Mouse (Mus musculus): ENCODE measurements at regions not wholly inside any gene's neighbourhood (a gene's known extent, or its start where the extent isn't known, plus 50 kb on each side); places are given as distances from the start of the nearest gene placed in this dataset.
"Not testable (repeated sequence)": the region's sequence is repeated elsewhere in the genome, so short reads cannot be mapped to it uniquely, and the experiment has no call there.

GRCm38 (mm10) chr4:23567827-23568226 is 928.4 kb upstream of the Mms22l start:
- no peak for DNase-seq (ENCODE audit: low spot score in 2 of 2)

- DNase-seq (ENCODE audit: low spot score in 2 of 2) = no peak
These were observed 923.2 kb upstream of the Mms22l start for GRCm38 (mm10) chr4:23573013-23573412.

- DNase-seq (ENCODE audit: low spot score in 2 of 2) = no peak
These were observed 908.8 kb upstream of the Mms22l start for GRCm38 (mm10) chr4:23587412-23587811.

- DNase-seq (ENCODE audit: low spot score in 2 of 2) = no peak
These were observed 905.4 kb upstream of the Mms22l start for GRCm38 (mm10) chr4:23590883-23591282.

GRCm38 (mm10) chr4:23591593-23591992 is 904.7 kb upstream of the Mms22l start:
- DNase-seq (ENCODE audit: low spot score in 2 of 2) = no peak

- DNase-seq (ENCODE audit: low spot score in 2 of 2) = no peak
These were observed 896.2 kb upstream of the Mms22l start for GRCm38 (mm10) chr4:23600070-23600469.

- no peak for DNase-seq (ENCODE audit: low spot score in 2 of 2)
These were observed 894.6 kb upstream of the Mms22l start for GRCm38 (mm10) chr4:23601426-23602293.

- no peak for DNase-seq (ENCODE audit: low spot score in 2 of 2)
These were observed 893.8 kb upstream of the Mms22l start for GRCm38 (mm10) chr4:23602294-23602932.

GRCm38 (mm10) chr4:23607348-23607747 is 888.9 kb upstream of the Mms22l start:
- no peak for DNase-seq (ENCODE audit: low spot score in 2 of 2)

GRCm38 (mm10) chr4:23621208-23621607 is 875.0 kb upstream of the Mms22l start:
- DNase-seq (ENCODE audit: low spot score in 2 of 2) = no peak

- no peak for DNase-seq (ENCODE audit: low spot score in 2 of 2)
These were observed 874.0 kb upstream of the Mms22l start for GRCm38 (mm10) chr4:23622231-23622630.

GRCm38 (mm10) chr4:23636231-23636928 is 859.9 kb upstream of the Mms22l start:
- no peak for DNase-seq (ENCODE audit: low spot score in 2 of 2)

- no peak for DNase-seq (ENCODE audit: low spot score in 2 of 2)
These were observed 859.4 kb upstream of the Mms22l start for GRCm38 (mm10) chr4:23636929-23637235.

GRCm38 (mm10) chr4:23656671-23657070 is 839.6 kb upstream of the Mms22l start:
- DNase-seq (ENCODE audit: low spot score in 2 of 2) = not testable (repeated sequence)

GRCm38 (mm10) chr4:23668896-23669295 is 827.4 kb upstream of the Mms22l start:
- no peak for DNase-seq (ENCODE audit: low spot score in 2 of 2)

GRCm38 (mm10) chr4:23703626-23704025 is 792.6 kb upstream of the Mms22l start:
- DNase-seq (ENCODE audit: low spot score in 2 of 2) = no peak

GRCm38 (mm10) chr4:23710716-23711115 is 785.5 kb upstream of the Mms22l start:
- no peak for DNase-seq (ENCODE audit: low spot score in 2 of 2)

- no peak for DNase-seq (ENCODE audit: low spot score in 2 of 2)
These were observed 782.4 kb upstream of the Mms22l start for GRCm38 (mm10) chr4:23713781-23714415.

GRCm38 (mm10) chr4:23727846-23728245 is 768.4 kb upstream of the Mms22l start:
- DNase-seq (ENCODE audit: low spot score in 2 of 2) = no peak

GRCm38 (mm10) chr4:23732471-23732870 is 763.8 kb upstream of the Mms22l start:
- no peak for DNase-seq (ENCODE audit: low spot score in 2 of 2)

- DNase-seq (ENCODE audit: low spot score in 2 of 2) = no peak
These were observed 752.2 kb upstream of the Mms22l start for GRCm38 (mm10) chr4:23744079-23744478.

- DNase-seq (ENCODE audit: low spot score in 2 of 2) = no peak
These were observed 738.2 kb upstream of the Mms22l start for GRCm38 (mm10) chr4:23758005-23758404.

All from heart, adult 9 months (tissue).